Mouse (Mus musculus): ENCODE results near the gene Ccr9. TPM values are rescaled to one million over a fixed set of nuclear protein-coding genes. Genes with fewer than 3 reads are reported as not detected.
"Not testable (repeated sequence)": the region's sequence is repeated elsewhere in the genome, so short reads cannot be mapped to it uniquely, and the experiment has no call there.

The Ccr9 gene
- total and polyA plus RNA-seq, 3 experiments = not detected

DNA sequence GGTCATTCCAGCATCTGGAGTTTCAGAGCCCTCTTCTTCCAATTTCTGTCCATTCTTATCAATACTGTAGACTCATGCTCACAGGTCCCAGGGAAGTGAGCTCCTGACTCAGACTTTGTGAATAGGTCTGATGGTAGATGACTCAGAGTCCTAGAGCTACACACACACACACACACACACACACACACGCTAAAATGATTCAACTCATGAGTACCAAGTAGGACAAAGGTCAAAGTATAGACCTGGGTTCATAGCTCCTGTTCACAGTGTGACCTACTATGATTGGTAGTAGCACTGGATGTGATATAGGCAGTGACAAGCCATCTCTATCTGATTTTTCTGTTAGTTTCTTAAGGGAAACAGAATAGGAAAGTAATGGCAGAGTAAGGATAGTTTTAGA, 90.2 kb downstream of the Ccr9 start:
- Histone ChIP-seq H3K27ac (ENCODE audit: control insufficient read depth, low read depth, low read length) (no peak overlapping the region), H3K4me1 (ENCODE audit: control insufficient read depth in 1 of 2, insufficient read depth in 2 of 2, low read length in 2 of 2) (no peaks in the 10 kb centered on the region), H3K79me2 (ENCODE audit: control insufficient read depth, insufficient read depth, low read length, poor library complexity) (no peaks in the 10 kb centered on the region), H3K9ac (ENCODE audit: control insufficient read depth, low read depth, low read length, poor library complexity, severe bottlenecking) (no peak overlapping the region), H3K27me3 (ENCODE audit: control insufficient read depth in 1 of 2, insufficient read depth in 2 of 2, low read length in 2 of 2) (peaks cover 4% of the 10 kb centered on the region in 2 experiments; a peak in 3 of 4 replicates), H3K4me3 (ENCODE audit: control insufficient read depth in 1 of 2, insufficient read depth in 1 of 2, low read depth in 2 of 2, low read length in 2 of 2) (no peak overlapping the region), H3K9me3 (replicated peaks; ENCODE audit: insufficient read depth, low read length) (no peaks in the 10 kb centered on the region), H3K36me3 (ENCODE audit: control insufficient read depth in 1 of 2, insufficient read depth in 2 of 2, low read length in 2 of 2) (no peaks in the 10 kb centered on the region)
- no peak for TF ChIP-seq USF2 (IDR thresholded peaks at IDR 0.05; ENCODE audit: borderline replicate concordance in 1 of 2, insufficient read depth in 1 of 2, low read depth in 1 of 2, low read length in 2 of 2)
- no peak for DNase-seq (ENCODE audit: low read depth, low spot score)

DNA sequence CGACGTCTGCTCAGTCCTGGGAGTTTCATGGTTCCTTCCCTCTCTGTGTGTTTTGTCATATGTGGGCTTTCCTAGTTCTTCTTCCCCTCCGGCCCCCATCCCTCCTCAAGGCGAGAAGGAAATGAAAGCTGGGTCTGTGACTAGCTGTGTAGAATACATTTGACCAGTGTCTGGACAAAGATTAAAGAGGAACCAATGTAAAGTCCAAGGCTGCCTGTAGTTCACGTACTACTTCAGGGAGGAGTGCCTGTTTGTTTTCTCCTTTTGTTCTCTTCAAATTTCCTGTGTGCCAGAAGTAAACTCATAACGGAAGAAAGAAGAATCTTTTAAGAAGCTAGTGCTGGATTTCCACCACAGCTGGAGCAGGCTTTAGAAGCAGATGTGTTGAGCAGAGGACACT, 91.3 kb downstream of the Ccr9 start:
- Histone ChIP-seq H3K27me3 (ENCODE audit: control insufficient read depth in 1 of 2, insufficient read depth in 2 of 2, low read length in 2 of 2) (peaks cover 4% of the 10 kb centered on the region in 2 experiments; a peak in 3 of 4 replicates), H3K36me3 (ENCODE audit: control insufficient read depth in 1 of 2, insufficient read depth in 2 of 2, low read length in 2 of 2) (no peaks in the 10 kb centered on the region), H3K27ac (ENCODE audit: control insufficient read depth, low read depth, low read length) (no peak overlapping the region), H3K79me2 (ENCODE audit: control insufficient read depth, insufficient read depth, low read length, poor library complexity) (no peaks in the 10 kb centered on the region), H3K4me3 (ENCODE audit: control insufficient read depth in 1 of 2, insufficient read depth in 1 of 2, low read depth in 2 of 2, low read length in 2 of 2) (no peak overlapping the region), H3K9ac (ENCODE audit: control insufficient read depth, low read depth, low read length, poor library complexity, severe bottlenecking) (no peak overlapping the region), H3K4me1 (ENCODE audit: control insufficient read depth in 1 of 2, insufficient read depth in 2 of 2, low read length in 2 of 2) (no peaks in the 10 kb centered on the region), H3K9me3 (replicated peaks; ENCODE audit: insufficient read depth, low read length) (no peaks in the 10 kb centered on the region)
- DNase-seq (ENCODE audit: low read depth, low spot score) = no peak
- TF ChIP-seq ELF1 (IDR thresholded peaks at IDR 0.05; ENCODE audit: low read depth, low read length) (no peak), ETS1 (IDR thresholded peaks at IDR 0.05; ENCODE audit: low read depth, low read length) (no peak), JUND (IDR thresholded peaks at IDR 0.05; ENCODE audit: low read depth, low read length) (no peak), E2F4 (IDR thresholded peaks at IDR 0.05; ENCODE audit: borderline replicate concordance, low read depth, low read length) (no peak), GABPA (IDR thresholded peaks at IDR 0.05; ENCODE audit: low read depth, low read length) (no peak), NRF1 (IDR thresholded peaks at IDR 0.05; ENCODE audit: insufficient read depth, low read depth, low read length, poor library complexity, severe bottlenecking) (no peak), CHD1 (IDR thresholded peaks at IDR 0.05; ENCODE audit: low read depth, low read length) (no peak), KAT2A (conservative IDR thresholded peaks at IDR 0.05; ENCODE audit: low read depth, low read length) (no peak), BHLHE40 (IDR thresholded peaks at IDR 0.05; ENCODE audit: borderline replicate concordance, low read depth, low read length) (no peak), SIN3A (IDR thresholded peaks at IDR 0.05; ENCODE audit: low read length) (no peak), MYC (IDR thresholded peaks at IDR 0.05; ENCODE audit: low read depth, low read length) (no peak), SMC3 (IDR thresholded peaks at IDR 0.05; ENCODE audit: low read depth, low read length) (no peak), RCOR1 (IDR thresholded peaks at IDR 0.05; ENCODE audit: low read depth, low read length) (no peak)

DNA sequence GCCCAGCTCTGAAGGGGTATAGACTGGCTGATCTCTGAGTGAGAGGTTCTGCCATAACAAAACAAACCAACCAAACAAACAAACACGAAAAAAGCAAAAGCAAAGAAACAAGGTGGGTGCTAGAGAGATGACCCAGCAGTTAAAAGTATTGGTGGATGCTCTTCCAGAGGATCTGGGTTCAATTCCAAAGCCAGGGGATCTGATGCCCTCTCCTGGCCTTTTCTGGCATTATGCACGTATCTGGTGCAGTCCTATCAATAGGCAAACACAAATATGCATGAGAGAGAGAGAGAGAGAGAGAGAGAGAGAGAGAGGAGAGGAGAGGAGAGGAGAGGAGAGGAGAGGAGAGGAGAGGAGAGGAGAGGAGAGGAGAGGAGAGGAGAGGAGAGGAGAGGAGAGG, 95.1 kb downstream of the Ccr9 start:
- TF ChIP-seq ZC3H11A (IDR thresholded peaks at IDR 0.05; ENCODE audit: low read depth, low read length) (peak; percentile 44; the same call in 1 of the 2 replicates), RAD21 (IDR thresholded peaks at IDR 0.05; ENCODE audit: low read depth, low read length) (peak; percentile 69), SMC3 (IDR thresholded peaks at IDR 0.05; ENCODE audit: low read depth, low read length) (peak; percentile 80), CTCF (IDR thresholded peaks at IDR 0.05 in 2 of 3, conservative IDR thresholded peaks at IDR 0.05 in 1 of 3; ENCODE audit: control insufficient read depth in 1 of 3, insufficient read depth in 1 of 3, low read depth in 2 of 3, low read length in 3 of 3, poor library complexity in 1 of 3, severe bottlenecking in 1 of 3) (peak; percentile 7 to 63 (median 39); a peak in 4 of 6 replicates)
- H3K9ac ChIP-seq (ENCODE audit: control insufficient read depth, low read depth, low read length, poor library complexity, severe bottlenecking); H3K27ac ChIP-seq (ENCODE audit: control insufficient read depth, low read depth, low read length); H3K79me2 ChIP-seq (ENCODE audit: control insufficient read depth, insufficient read depth, low read length, poor library complexity); H3K9me3 ChIP-seq (replicated peaks; ENCODE audit: insufficient read depth, low read length); H3K36me3 ChIP-seq (ENCODE audit: control insufficient read depth in 1 of 2, insufficient read depth in 2 of 2, low read length in 2 of 2); H3K4me1 ChIP-seq (ENCODE audit: control insufficient read depth in 1 of 2, insufficient read depth in 2 of 2, low read length in 2 of 2); H3K4me3 ChIP-seq (ENCODE audit: control insufficient read depth in 1 of 2, insufficient read depth in 1 of 2, low read depth in 2 of 2, low read length in 2 of 2); H3K27me3 ChIP-seq (ENCODE audit: control insufficient read depth in 1 of 2, insufficient read depth in 2 of 2, low read length in 2 of 2): not testable (repeated sequence)
- DNase-seq (ENCODE audit: low read depth, low spot score) = peak; percentile 39
